Mouse (Mus musculus) left cerebral cortex, postnatal 25 days (tissue): ENCODE measurements around the gene Dgki. TPM values are rescaled to one million over a fixed set of nuclear protein-coding genes. Genes with fewer than 3 reads are reported as not detected.

Experiments used
- DNase-seq, 2 experiments: peaks; one replicate each; pipeline ENCODE4 v3.0.0; 2022; ENCODE audit warnings: low spot score in 2 of 2, mixed read lengths in 1 of 2
- intact Hi-C: fragments of 180-260 bp; cut with DNase I; formaldehyde crosslinking; loops from one replicate; pipeline ENCODE4 v1.15.1; 2025
- total RNA-seq, 2 experiments: library from RNA; stranded (reverse); gene quantifications; 2 replicates each; pipeline ENCODE4 v1.2.3; 2021

Gene Dgki
- total RNA-seq, 2 experiments from 2014 or later, result 68.5 to 82.6 TPM

- DNase-seq, result peak; percentile 21 to 26
- intact Hi-C loops, result loop anchor here (2.0 to 5.0 kb wide), 3 partner anchors 56 to 202 kb away; no protein-coding TSS in a partner anchor
Observed at GRCm38 (mm10) chr6:37298982-37299381, 1.0 kb downstream of the Dgki start.

GRCm38 (mm10) chr6:37297744-37298482, 2.1 kb downstream of the Dgki start:
- peak; percentile 54 to 66 for DNase-seq
- intact Hi-C loops, result loop anchor here (2.0 to 5.0 kb wide), 3 partner anchors 55 to 201 kb away; no protein-coding TSS in a partner anchor

- DNase-seq, result no peak
- intact Hi-C loops, result no loop called here
Observed at GRCm38 (mm10) chr6:37292068-37292467, 7.9 kb downstream of the Dgki start.

- DNase-seq, result no peak
- intact Hi-C loops, result no loop called here
Observed at GRCm38 (mm10) chr6:37291171-37291570, 8.8 kb downstream of the Dgki start.

GRCm38 (mm10) chr6:37290691-37291090, 9.3 kb downstream of the Dgki start:
- intact Hi-C loops, result no loop called here

GRCm38 (mm10) chr6:37286134-37286533, 13.8 kb downstream of the Dgki start:
- intact Hi-C loops, result no loop called here

More at GRCm38 (mm10) chr6:37290691-37291090, 9.3 kb downstream of the Dgki start:
- DNase-seq, result no peak

GRCm38 (mm10) chr6:37284879-37285278, 15.1 kb downstream of the Dgki start:
- no peak for DNase-seq
- intact Hi-C loops, result no loop called here

More at GRCm38 (mm10) chr6:37286134-37286533, 13.8 kb downstream of the Dgki start:
- DNase-seq, result no peak

DNA sequence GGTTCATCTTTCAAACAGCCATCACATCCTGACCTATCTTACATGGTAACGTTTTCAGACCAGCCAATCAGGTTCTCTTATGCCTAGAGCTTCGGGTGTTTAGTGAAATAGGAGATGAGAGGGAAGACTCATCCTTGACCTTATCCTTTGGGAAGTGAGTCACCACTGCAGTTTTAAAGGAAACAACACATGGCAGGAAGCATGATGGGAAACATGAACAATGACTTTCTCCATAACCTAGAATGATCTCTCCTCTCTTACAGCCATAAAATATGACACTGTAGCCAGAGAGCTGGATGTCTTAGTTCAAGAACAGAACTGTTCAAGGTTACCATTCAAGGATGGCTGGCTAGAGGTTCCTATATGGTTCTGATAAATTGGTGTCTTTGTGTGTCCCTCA, 16.6 kb downstream of the Dgki start:
- intact Hi-C loops, result no loop called here
- DNase-seq, result no peak

DNA sequence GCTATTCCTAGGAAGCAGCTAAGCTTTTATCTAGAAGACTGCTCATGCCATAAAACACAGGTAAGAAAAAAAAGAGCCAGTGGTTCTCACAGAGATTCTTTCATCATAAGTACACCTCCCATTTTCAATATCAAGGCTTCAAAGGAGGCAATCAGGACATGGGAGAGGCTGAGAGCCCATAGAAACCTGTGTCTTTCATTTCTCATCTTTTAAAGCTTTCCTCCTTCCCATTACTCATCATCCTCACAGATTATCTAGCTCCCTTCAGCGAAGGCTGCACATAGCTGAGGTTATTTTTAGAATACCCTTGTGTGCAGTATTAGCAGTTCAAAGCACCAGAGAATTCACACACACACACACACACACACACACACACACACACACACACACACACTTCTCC, 17.3 kb downstream of the Dgki start:
- intact Hi-C loops, result no loop called here
- DNase-seq, result no peak

GRCm38 (mm10) chr6:37276834-37277715, 22.9 kb downstream of the Dgki start:
- no peak for DNase-seq
- intact Hi-C loops, result no loop called here

DNA sequence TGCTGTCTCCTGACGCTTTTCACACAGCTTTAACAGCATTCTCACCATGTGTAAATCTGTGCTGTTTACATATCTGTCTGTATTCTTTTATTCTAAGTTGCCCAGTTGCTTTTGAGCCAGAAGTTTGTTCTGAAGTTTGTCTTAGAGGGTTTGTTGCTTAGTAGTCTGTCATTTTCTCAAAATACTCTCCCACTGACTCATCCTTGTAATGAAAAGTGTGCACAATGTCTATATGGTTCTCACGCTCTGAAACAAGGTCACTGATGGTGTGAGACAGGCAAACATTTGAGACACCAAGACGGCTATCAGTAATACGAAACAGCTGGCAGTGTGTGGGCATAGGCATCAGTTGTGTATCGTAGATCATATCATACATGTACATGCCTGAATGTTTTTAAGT, 23.8 kb downstream of the Dgki start:
- DNase-seq, result no peak
- intact Hi-C loops, result no loop called here

- intact Hi-C loops, result no loop called here
- DNase-seq, result no peak
Observed at GRCm38 (mm10) chr6:37270905-37271591, 28.9 kb downstream of the Dgki start.

DNA sequence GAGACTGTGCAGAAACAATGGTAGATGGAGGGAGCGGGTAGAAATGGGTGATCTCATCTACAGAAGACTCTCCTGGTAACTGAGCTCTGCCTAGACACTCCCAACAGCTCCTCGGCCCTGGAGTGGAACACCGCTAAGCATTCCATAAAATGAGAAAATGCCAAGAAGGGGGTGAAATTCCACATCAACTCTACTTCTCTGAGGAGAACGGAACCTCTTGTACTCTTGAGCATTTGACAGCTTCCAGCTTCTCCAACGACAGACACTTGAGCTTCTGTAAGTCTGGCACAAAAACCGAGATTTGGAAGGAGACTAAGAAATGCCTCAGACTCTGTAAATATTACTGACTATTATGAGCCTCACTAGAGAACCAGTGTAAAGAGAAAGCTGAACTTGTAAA, 31.4 kb downstream of the Dgki start:
- intact Hi-C loops, result no loop called here
- DNase-seq, result peak in 1 of 2 experiments; percentile 20

- intact Hi-C loops, result no loop called here
- no peak for DNase-seq
Observed at GRCm38 (mm10) chr6:37267952-37268351, 32.0 kb downstream of the Dgki start.

- no peak for DNase-seq
- intact Hi-C loops, result no loop called here
Observed at GRCm38 (mm10) chr6:37262486-37262885, 37.5 kb downstream of the Dgki start.

DNA sequence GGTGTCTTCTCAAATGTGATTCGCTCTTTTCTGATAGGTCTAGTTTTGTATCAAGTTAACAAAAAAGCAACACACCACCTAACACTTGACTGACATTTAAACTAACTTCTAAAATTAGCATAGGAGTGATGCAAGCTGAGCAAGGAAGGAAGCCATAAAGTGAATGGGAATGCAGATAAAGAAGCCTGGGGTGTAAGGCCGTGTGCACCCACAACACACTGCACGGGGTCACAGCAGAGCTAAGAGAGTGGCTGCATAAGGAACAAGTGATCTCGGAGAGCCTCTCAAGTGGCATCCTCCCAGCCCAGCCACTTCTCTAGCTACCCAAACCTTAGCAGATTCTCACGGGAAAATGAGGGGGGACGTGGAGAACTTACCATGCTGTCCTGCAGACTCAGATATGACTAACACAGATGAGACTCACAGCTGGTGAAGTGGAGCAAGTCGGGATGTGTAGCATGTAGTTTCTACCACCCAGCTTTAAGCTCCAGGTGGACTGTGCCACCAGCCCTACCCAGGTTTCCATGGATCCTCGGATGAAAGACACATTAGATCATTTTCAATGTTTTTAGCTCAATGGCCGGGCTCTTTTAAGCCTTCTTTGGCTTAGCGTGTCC, 38.6 kb downstream of the Dgki start:
- peak in 1 of 2 experiments; percentile 20 for DNase-seq
- intact Hi-C loops, result no loop called here

- DNase-seq, result no peak
Observed at GRCm38 (mm10) chr6:37258662-37259061, 41.3 kb downstream of the Dgki start.

DNA sequence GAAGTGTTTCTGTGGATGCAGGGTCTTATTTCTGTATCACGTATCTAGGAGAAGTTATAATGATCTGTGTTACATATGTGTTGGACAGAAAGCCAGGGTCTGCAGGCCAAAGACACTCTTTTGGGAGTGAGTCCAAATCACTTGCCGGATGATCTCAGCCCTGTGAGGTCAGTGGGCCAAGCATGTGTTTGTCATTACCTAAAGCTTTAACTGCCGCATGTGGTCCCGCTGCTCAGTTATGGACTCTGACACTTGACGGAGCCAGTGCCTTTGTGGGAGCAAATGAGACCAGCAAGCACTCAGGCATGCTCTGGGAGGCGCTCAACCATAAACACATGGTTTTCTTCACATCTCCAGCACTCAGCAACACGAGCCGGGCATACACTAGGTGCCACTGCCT, 45.8 kb downstream of the Dgki start:
- intact Hi-C loops, result no loop called here
- no peak for DNase-seq

More at GRCm38 (mm10) chr6:37258662-37259061, 41.3 kb downstream of the Dgki start:
- intact Hi-C loops, result no loop called here

GRCm38 (mm10) chr6:37252536-37252935, 47.4 kb downstream of the Dgki start:
- intact Hi-C loops, result no loop called here
- DNase-seq, result no peak

GRCm38 (mm10) chr6:37250671-37251070, 49.3 kb downstream of the Dgki start:
- no peak for DNase-seq
- intact Hi-C loops, result no loop called here
